Mouse (Mus musculus): ENCODE measurements around the gene Zfp36l1.

Zfp36l1 gene

DNA sequence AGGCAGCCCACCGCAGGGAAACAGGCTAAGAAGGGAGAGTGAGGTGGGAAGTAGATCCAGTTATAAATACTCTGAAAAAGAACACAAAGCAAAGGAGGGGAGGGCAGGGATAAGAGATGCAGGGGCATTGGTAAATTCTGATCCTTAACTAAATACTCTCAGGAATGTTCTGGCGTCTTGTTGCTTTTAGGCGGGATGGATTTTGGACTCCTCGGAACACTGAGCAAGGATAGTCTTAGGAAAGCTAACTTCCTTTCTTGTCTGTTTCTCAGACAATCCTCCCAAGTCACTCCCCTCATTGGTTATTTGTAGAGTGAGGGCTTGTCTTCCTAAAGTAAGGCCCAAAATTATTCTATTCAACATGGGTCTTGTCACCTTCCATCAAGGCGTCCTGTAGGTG is 12.5 kb upstream of the Zfp36l1 start:
- TF ChIP-seq CTCF (conservative IDR thresholded peaks at IDR 0.05; ENCODE audit: low read length) (no peak), NANOG (IDR thresholded peaks at IDR 0.05; ENCODE audit: borderline replicate concordance, low read length) (no peak), POU5F1 (IDR thresholded peaks at IDR 0.05; ENCODE audit: borderline replicate concordance, low read length) (no peak)
- no peaks in the 10 kb centered on the region for H3K9me3 ChIP-seq (ENCODE audit: low read length)
- H3K4me1 ChIP-seq (replicated peaks; ENCODE audit: low read depth, low read length), result peaks cover 84% of the 10 kb centered on the region
- H3K4me3 ChIP-seq (replicated peaks; ENCODE audit: low read length), result peak overlapping the region; percentile 37
- peaks cover 44% of the 10 kb centered on the region for H3K36me3 ChIP-seq (ENCODE audit: insufficient read depth, low read length)
- H3K27me3 ChIP-seq (ENCODE audit: insufficient read depth, low read length), result peaks cover 42% of the 10 kb centered on the region

DNA sequence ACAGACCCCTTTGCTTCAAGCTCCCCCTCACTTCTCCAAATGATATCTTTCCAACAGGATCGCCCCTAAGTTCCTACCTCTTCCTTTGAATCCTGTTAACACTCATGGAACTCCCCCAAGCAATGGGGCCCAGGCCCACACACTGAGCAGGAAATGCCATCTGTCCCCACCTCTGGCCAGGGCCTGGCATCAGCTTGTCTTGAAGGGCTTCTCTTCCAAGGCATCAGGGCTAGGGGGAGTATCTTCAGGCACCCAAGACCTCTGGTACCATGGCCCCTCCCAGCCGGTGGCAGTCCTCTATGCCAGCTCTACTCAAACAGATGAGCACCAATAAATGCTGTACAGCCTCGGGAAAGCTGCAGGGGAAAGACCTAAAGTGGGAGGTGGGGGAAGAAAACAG is 11.9 kb upstream of the Zfp36l1 start:
- H3K36me3 ChIP-seq (ENCODE audit: insufficient read depth, low read length), result peaks cover 49% of the 10 kb centered on the region
- no peak overlapping the region for H3K4me3 ChIP-seq (replicated peaks; ENCODE audit: low read length)
- no peak for TF ChIP-seq NANOG (IDR thresholded peaks at IDR 0.05; ENCODE audit: borderline replicate concordance, low read length)
- TF ChIP-seq POU5F1 (IDR thresholded peaks at IDR 0.05; ENCODE audit: borderline replicate concordance, low read length), result no peak
- TF ChIP-seq CTCF (conservative IDR thresholded peaks at IDR 0.05; ENCODE audit: low read length), result no peak
- H3K9me3 ChIP-seq (ENCODE audit: low read length), result no peaks in the 10 kb centered on the region
- H3K27me3 ChIP-seq (ENCODE audit: insufficient read depth, low read length), result peaks cover 46% of the 10 kb centered on the region
- H3K4me1 ChIP-seq (replicated peaks; ENCODE audit: low read depth, low read length), result peaks cover 80% of the 10 kb centered on the region

DNA sequence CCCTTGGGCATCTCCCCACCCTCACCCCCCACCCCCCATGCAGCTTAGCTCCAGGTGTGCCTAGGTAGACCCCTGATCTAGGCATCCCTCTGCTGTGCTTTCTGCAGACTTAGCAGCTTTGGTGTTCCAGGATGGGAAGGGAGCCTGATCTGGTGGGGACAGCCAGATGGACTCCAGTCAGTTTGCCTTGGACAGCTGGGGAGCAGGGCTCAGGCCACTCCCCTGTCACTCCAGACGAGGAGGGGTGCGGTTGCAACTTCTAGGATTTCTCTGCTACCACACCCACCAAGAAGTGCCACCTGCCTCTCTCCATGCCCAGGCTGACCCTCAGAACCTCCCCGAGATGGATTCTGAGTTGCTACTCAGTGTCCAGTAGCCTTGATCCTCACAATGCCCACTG is 11.4 kb upstream of the Zfp36l1 start:
- peaks cover 80% of the 10 kb centered on the region for H3K4me1 ChIP-seq (replicated peaks; ENCODE audit: low read depth, low read length)
- peaks cover 53% of the 10 kb centered on the region for H3K36me3 ChIP-seq (ENCODE audit: insufficient read depth, low read length)
- peaks cover 49% of the 10 kb centered on the region for H3K27me3 ChIP-seq (ENCODE audit: insufficient read depth, low read length)
- H3K4me3 ChIP-seq (replicated peaks; ENCODE audit: low read length), result no peak overlapping the region
- TF ChIP-seq CTCF (conservative IDR thresholded peaks at IDR 0.05; ENCODE audit: low read length) (no peak), NANOG (IDR thresholded peaks at IDR 0.05; ENCODE audit: borderline replicate concordance, low read length) (no peak), POU5F1 (IDR thresholded peaks at IDR 0.05; ENCODE audit: borderline replicate concordance, low read length) (no peak)
- no peaks in the 10 kb centered on the region for H3K9me3 ChIP-seq (ENCODE audit: low read length)

DNA sequence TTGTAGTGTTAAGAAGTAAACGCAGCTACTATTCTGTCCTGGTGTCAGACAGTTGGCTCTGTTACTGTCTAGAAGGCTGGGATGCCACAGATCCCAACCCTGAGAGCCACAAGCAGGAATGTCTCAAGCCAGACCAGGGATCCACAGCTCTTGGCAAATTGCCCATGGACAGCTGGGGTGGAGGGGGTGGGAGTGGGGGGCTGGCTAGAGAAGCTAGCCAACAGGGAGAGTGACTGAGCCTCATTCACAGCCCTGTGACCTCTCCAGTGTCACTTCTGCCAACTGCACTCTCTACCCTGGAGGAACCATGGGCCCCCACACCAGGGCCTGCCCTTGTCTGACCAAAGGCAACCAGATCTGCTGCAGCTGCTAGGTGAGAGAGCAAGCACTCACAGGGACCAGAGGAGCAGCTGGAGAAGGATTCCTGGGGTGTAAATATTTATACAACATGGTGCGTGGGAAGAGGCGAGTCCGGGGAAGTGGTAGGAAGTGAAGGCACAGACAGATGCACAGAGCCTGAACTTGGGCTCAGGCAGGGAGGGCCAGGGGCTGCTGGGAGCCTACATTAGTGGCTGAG is 10.5 kb upstream of the Zfp36l1 start:
- Histone ChIP-seq H3K9me3 (ENCODE audit: low read length) (no peaks in the 10 kb centered on the region), H3K36me3 (ENCODE audit: insufficient read depth, low read length) (peaks cover 53% of the 10 kb centered on the region), H3K4me3 (replicated peaks; ENCODE audit: low read length) (no peak overlapping the region), H3K4me1 (replicated peaks; ENCODE audit: low read depth, low read length) (peaks cover 79% of the 10 kb centered on the region), H3K27me3 (ENCODE audit: insufficient read depth, low read length) (peaks cover 55% of the 10 kb centered on the region)
- TF ChIP-seq NANOG (IDR thresholded peaks at IDR 0.05; ENCODE audit: borderline replicate concordance, low read length), result no peak
- no peak for TF ChIP-seq CTCF (conservative IDR thresholded peaks at IDR 0.05; ENCODE audit: low read length)
- TF ChIP-seq POU5F1 (IDR thresholded peaks at IDR 0.05; ENCODE audit: borderline replicate concordance, low read length), result no peak

DNA sequence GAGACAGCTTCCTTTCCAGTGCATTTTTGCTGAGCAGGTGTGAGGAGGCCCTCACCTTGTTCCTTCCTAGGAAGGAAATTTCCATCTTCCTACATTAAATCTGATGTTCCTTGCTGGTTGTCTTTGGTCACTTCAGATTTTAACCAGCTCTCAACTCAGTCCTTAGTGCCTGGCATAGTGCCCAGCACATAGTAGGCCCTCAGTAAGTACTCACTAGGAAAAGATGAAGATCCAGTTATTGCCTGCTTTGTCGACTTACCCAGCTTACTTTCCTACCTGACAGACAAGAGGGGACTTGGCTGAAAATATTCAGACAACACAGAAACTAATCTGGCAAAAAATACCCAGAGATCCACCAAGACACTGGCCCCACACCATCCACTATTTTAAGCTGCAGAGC is 8.6 kb upstream of the Zfp36l1 start:
- Histone ChIP-seq H3K9me3 (ENCODE audit: low read length) (no peaks in the 10 kb centered on the region), H3K27me3 (ENCODE audit: insufficient read depth, low read length) (peaks cover 55% of the 10 kb centered on the region)

DNA sequence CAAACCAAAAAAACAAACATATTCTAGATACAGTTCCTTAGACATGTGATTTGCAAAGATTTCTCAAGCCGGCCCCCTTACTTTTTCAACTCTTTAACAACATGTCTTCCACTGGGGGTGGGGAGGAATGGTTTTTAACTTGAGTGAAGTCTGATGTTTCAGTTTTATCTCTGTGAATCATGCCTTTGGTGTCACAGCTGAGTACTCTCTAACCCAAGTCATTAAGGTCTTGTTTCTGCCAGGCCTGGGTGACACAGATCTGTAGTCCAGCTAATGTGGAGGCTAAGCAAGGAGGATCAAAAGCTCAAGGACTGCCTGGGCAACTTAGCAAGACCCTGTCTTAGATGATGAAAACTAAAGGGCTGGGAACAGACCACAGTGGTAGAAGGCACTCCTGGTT is 5.8 kb upstream of the Zfp36l1 start:
- Histone ChIP-seq H3K4me1 (replicated peaks; ENCODE audit: low read depth, low read length) (peaks cover 69% of the 10 kb centered on the region), H3K4me3 (replicated peaks; ENCODE audit: low read length) (no peak overlapping the region), H3K36me3 (ENCODE audit: insufficient read depth, low read length) (peaks cover 37% of the 10 kb centered on the region), H3K27me3 (ENCODE audit: insufficient read depth, low read length) (peaks cover 59% of the 10 kb centered on the region), H3K9me3 (ENCODE audit: low read length) (no peaks in the 10 kb centered on the region)
- TF ChIP-seq POU5F1 (IDR thresholded peaks at IDR 0.05; ENCODE audit: borderline replicate concordance, low read length), result no peak
- TF ChIP-seq NANOG (IDR thresholded peaks at IDR 0.05; ENCODE audit: borderline replicate concordance, low read length), result no peak
- no peak for TF ChIP-seq CTCF (conservative IDR thresholded peaks at IDR 0.05; ENCODE audit: low read length)

More for the DNA sequence above, 8.6 kb upstream of the Zfp36l1 start:
- H3K36me3 ChIP-seq (ENCODE audit: insufficient read depth, low read length), result peaks cover 53% of the 10 kb centered on the region
- H3K4me1 ChIP-seq (replicated peaks; ENCODE audit: low read depth, low read length), result peaks cover 75% of the 10 kb centered on the region
- TF ChIP-seq NANOG (IDR thresholded peaks at IDR 0.05; ENCODE audit: borderline replicate concordance, low read length) (no peak), POU5F1 (IDR thresholded peaks at IDR 0.05; ENCODE audit: borderline replicate concordance, low read length) (no peak), CTCF (conservative IDR thresholded peaks at IDR 0.05; ENCODE audit: low read length) (no peak)
- H3K4me3 ChIP-seq (replicated peaks; ENCODE audit: low read length), result no peak overlapping the region

DNA sequence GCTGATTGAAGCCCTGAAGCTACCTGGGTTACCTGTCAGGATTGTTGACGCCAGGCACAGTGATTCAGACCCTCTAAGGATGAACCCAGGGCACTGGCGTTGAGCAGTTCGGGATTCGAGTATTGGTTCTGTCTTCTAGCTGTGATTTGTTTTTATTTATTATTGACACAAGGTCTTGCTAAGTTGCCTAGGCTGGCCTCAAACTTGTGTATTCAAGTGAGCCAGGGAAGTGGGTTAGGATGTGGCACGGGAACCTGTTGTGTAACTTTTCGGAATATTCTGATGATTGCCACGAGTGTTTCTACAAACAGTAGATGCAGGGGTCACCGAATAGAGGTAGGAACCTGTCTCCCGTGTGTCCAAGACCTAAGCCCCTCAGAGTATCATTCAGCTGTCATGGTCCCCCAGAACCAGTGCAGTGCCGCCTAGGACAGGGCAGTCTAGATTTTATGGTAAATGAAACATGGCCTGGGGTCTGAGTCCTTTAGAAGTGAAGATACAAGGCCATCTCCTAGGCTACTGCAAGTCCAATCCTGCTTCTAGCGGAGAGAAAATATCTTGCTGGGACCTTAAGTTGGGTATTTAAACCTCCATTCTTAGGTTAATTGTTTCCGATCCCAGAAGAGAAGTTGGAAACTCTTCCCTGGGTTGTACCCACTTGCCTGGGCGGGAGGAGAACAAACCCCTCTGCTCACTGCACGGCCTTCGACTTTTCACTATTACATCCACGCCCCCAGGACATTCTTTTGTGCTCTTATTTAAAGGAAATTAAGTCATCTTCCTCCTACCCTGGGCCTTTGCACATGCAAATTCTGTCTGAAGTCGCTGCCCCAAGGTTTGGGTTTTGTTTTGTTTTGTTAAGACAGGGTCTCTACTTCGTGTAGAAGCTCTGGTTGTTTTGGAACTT is 3.6 kb upstream of the Zfp36l1 start:
- Histone ChIP-seq H3K4me1 (replicated peaks; ENCODE audit: low read depth, low read length) (peaks cover 53% of the 10 kb centered on the region), H3K4me3 (replicated peaks; ENCODE audit: low read length) (peak overlapping the region; percentile 95), H3K36me3 (ENCODE audit: insufficient read depth, low read length) (peaks cover 19% of the 10 kb centered on the region), H3K9me3 (ENCODE audit: low read length) (no peaks in the 10 kb centered on the region), H3K27me3 (ENCODE audit: insufficient read depth, low read length) (peaks cover 52% of the 10 kb centered on the region)
- peak; percentile 50; the same call in 1 of the 2 replicates for TF ChIP-seq POU5F1 (IDR thresholded peaks at IDR 0.05; ENCODE audit: borderline replicate concordance, low read length)
- peak; percentile 95 for TF ChIP-seq NANOG (IDR thresholded peaks at IDR 0.05; ENCODE audit: borderline replicate concordance, low read length)
- no peak for TF ChIP-seq CTCF (conservative IDR thresholded peaks at IDR 0.05; ENCODE audit: low read length)

DNA sequence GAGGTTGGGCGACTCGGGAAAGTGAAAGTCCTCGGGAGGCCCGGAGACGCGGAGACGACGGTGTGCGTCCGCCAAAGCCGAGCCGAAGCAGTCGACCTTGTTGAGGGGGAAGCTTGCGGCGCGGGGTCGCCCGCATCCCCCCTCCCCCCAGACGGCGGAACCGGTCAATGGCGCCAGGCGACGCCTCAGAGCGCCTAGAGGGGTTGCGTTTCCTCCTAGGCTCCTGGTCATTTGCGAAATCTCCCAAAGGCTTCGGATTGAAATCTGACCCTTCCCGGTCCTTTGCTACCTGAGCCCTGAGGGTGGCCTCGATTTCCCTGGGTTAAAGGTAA is 3.0 kb upstream of the Zfp36l1 start:
- H3K27me3 ChIP-seq (ENCODE audit: insufficient read depth, low read length), result peaks cover 47% of the 10 kb centered on the region
- H3K36me3 ChIP-seq (ENCODE audit: insufficient read depth, low read length), result peaks cover 14% of the 10 kb centered on the region
- TF ChIP-seq POU5F1 (IDR thresholded peaks at IDR 0.05; ENCODE audit: borderline replicate concordance, low read length) (no peak), NANOG (IDR thresholded peaks at IDR 0.05; ENCODE audit: borderline replicate concordance, low read length) (no peak), CTCF (conservative IDR thresholded peaks at IDR 0.05; ENCODE audit: low read length) (no peak)
- H3K4me1 ChIP-seq (replicated peaks; ENCODE audit: low read depth, low read length), result peaks cover 58% of the 10 kb centered on the region
- peak overlapping the region; percentile 95 for H3K4me3 ChIP-seq (replicated peaks; ENCODE audit: low read length)
- no peaks in the 10 kb centered on the region for H3K9me3 ChIP-seq (ENCODE audit: low read length)

All from E14TG2a.4 (cell line).